Mouse (Mus musculus): ENCODE results near the gene Pitpnc1. TPM values are rescaled to one million over a fixed set of nuclear protein-coding genes. Genes with fewer than 3 reads are reported as not detected.

The Pitpnc1 gene
- total and polyA plus RNA-seq, 2 experiments from 2014 or later, result 27.9 to 29.2 TPM

GRCm38 (mm10) chr11:107484341-107484740 lies 13.8 kb upstream of the Pitpnc1 start:
- Histone ChIP-seq H3K9ac (replicated peaks; ENCODE audit: low read depth, low read length) (no peak overlapping the region), H3K4me2 (ENCODE audit: low read depth, low read length) (no peak overlapping the region), H3K4me1 (ENCODE audit: control insufficient read depth, insufficient read depth) (peaks cover 18% of the 10 kb centered on the region), H3K36me3 (replicated peaks; ENCODE audit: control insufficient read depth, insufficient read depth, low read length) (peaks cover 50% of the 10 kb centered on the region), H3K27me3 (ENCODE audit: control insufficient read depth, insufficient read depth, low read length) (no peaks in the 10 kb centered on the region), H3K9me3 (replicated peaks; ENCODE audit: control insufficient read depth, low read length) (no peaks in the 10 kb centered on the region), H3K4me3 (ENCODE audit: low read depth, low read length) (no peak overlapping the region), H3K27ac (ENCODE audit: low read depth) (no peak overlapping the region)
- 94% methylated on average over 3 of the region's 3 CpGs for WGBS
- DNase-seq (ENCODE audit: low spot score), result no peak
- no peak for TF ChIP-seq CTCF (IDR thresholded peaks at IDR 0.05; ENCODE audit: low read depth)
- TF ChIP-seq EP300 (IDR thresholded peaks at IDR 0.05; ENCODE audit: low read depth), result no peak
- ATAC-seq (ENCODE audit: insufficient read depth, low read depth), result no peak

- Histone ChIP-seq H3K9me3 (replicated peaks; ENCODE audit: control insufficient read depth, low read length) (no peaks in the 10 kb centered on the region), H3K4me1 (ENCODE audit: control insufficient read depth, insufficient read depth) (peaks cover 18% of the 10 kb centered on the region), H3K36me3 (replicated peaks; ENCODE audit: control insufficient read depth, insufficient read depth, low read length) (peaks cover 10% of the 10 kb centered on the region), H3K4me2 (ENCODE audit: low read depth, low read length) (peak overlapping the region; percentile 94), H3K4me3 (ENCODE audit: low read depth, low read length) (peak overlapping the region; percentile 99), H3K27me3 (ENCODE audit: control insufficient read depth, insufficient read depth, low read length) (no peaks in the 10 kb centered on the region), H3K9ac (replicated peaks; ENCODE audit: low read depth, low read length) (peak overlapping the region; percentile 98), H3K27ac (ENCODE audit: low read depth) (peak overlapping the region; percentile 92)
- ATAC-seq (ENCODE audit: insufficient read depth, low read depth) (no peak), DNase-seq (ENCODE audit: low spot score) (no peak)
- no peak for TF ChIP-seq CTCF (IDR thresholded peaks at IDR 0.05; ENCODE audit: low read depth)
- TF ChIP-seq EP300 (IDR thresholded peaks at IDR 0.05; ENCODE audit: low read depth), result no peak
- WGBS, result under 1% methylated on average over 10 of the region's 10 CpGs
Observed at GRCm38 (mm10) chr11:107479862-107480203, 9.3 kb upstream of the Pitpnc1 start.

DNA sequence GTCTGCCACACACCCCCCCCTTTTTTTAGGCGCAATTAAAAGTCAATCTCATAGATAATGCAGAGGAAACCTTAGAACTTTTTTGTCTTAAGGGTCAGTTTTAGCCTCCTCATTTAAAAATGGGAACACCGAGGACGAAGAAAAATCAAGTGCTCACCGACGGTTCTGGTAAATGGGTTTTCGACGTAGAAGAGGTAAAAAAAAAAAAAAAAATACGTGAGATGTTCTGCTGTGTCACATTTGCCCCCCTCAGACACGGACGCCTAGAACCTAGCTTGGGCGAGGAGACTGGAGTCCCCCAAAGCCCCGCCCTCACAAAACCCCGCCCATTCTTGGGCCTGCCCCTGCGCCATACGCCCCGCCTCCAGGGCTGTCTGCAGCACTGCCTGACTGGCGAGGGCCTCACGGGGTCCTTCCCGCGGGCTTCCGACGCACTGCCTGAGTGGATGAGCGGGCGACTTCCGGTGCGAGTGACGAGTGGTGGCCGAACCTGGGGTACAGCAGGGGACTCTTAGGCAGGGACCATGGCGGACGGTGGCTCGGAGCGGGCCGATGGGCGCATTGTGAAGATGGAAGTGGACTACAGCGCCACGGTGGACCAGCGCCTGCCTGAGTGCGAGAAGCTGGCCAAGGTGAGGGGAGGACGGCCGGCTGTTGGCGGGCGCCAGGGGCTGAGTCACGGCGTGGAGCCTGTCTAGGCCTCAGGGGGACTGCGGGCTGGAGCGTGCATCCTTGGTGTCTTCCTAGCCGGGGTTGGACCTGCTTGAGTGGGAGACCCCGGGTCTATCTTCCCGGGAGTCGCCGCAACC lies 8.8 kb upstream of the Pitpnc1 start, which contains the start of gene Psmd12:
Psmd12 (plus strand) TSS at position 432 of the 809 bp plus-strand sequence.
- peaks cover 4% of the 10 kb centered on the region for H3K36me3 ChIP-seq (replicated peaks; ENCODE audit: control insufficient read depth, insufficient read depth, low read length)
- peak within 1 kb of the TSS; percentile 99 for H3K4me3 ChIP-seq (ENCODE audit: low read depth, low read length)
- WGBS, result under 1% methylated on average over 51 of the region's 51 CpGs
- peak; percentile 94 for TF ChIP-seq EP300 (IDR thresholded peaks at IDR 0.05; ENCODE audit: low read depth)
- TF ChIP-seq CTCF (IDR thresholded peaks at IDR 0.05; ENCODE audit: low read depth), result no peak
- no peaks in the 10 kb centered on the region for H3K27me3 ChIP-seq (ENCODE audit: control insufficient read depth, insufficient read depth, low read length)
- DNase-seq (ENCODE audit: low spot score) (peak; percentile 94), ATAC-seq (ENCODE audit: insufficient read depth, low read depth) (peak; percentile 98)
- peaks cover 18% of the 10 kb centered on the region for H3K4me1 ChIP-seq (ENCODE audit: control insufficient read depth, insufficient read depth)
- peak within 1 kb of the TSS; percentile 92 for H3K27ac ChIP-seq (ENCODE audit: low read depth)
- H3K4me2 ChIP-seq (ENCODE audit: low read depth, low read length), result peak within 1 kb of the TSS; percentile 94
- peak within 1 kb of the TSS; percentile 98 for H3K9ac ChIP-seq (replicated peaks; ENCODE audit: low read depth, low read length)
- H3K9me3 ChIP-seq (replicated peaks; ENCODE audit: control insufficient read depth, low read length), result no peaks in the 10 kb centered on the region

- WGBS, result 25% methylated on average over 8 of the region's 8 CpGs
- Histone ChIP-seq H3K27me3 (ENCODE audit: control insufficient read depth, insufficient read depth, low read length) (no peaks in the 10 kb centered on the region), H3K36me3 (replicated peaks; ENCODE audit: control insufficient read depth, insufficient read depth, low read length) (no peaks in the 10 kb centered on the region), H3K4me2 (ENCODE audit: low read depth, low read length) (no peak overlapping the region), H3K9ac (replicated peaks; ENCODE audit: low read depth, low read length) (no peak overlapping the region), H3K4me1 (ENCODE audit: control insufficient read depth, insufficient read depth) (peaks cover 4% of the 10 kb centered on the region; the same call in 1 of the 2 replicates), H3K27ac (ENCODE audit: low read depth) (no peak overlapping the region), H3K9me3 (replicated peaks; ENCODE audit: control insufficient read depth, low read length) (no peaks in the 10 kb centered on the region), H3K4me3 (ENCODE audit: low read depth, low read length) (no peak overlapping the region)
- TF ChIP-seq CTCF (IDR thresholded peaks at IDR 0.05; ENCODE audit: low read depth), result peak; percentile 82
- TF ChIP-seq EP300 (IDR thresholded peaks at IDR 0.05; ENCODE audit: low read depth), result no peak
- DNase-seq (ENCODE audit: low spot score) (peak; percentile 84), ATAC-seq (ENCODE audit: insufficient read depth, low read depth) (no peak; the same call in 1 of the 2 replicates)
Observed at GRCm38 (mm10) chr11:107473137-107473820, 2.8 kb upstream of the Pitpnc1 start.

GRCm38 (mm10) chr11:107472304-107472703 lies 1.8 kb upstream of the Pitpnc1 start:
- Histone ChIP-seq H3K27ac (ENCODE audit: low read depth) (no peak overlapping the region), H3K4me3 (ENCODE audit: low read depth, low read length) (no peak overlapping the region), H3K9ac (replicated peaks; ENCODE audit: low read depth, low read length) (no peak overlapping the region), H3K9me3 (replicated peaks; ENCODE audit: control insufficient read depth, low read length) (no peaks in the 10 kb centered on the region), H3K36me3 (replicated peaks; ENCODE audit: control insufficient read depth, insufficient read depth, low read length) (no peaks in the 10 kb centered on the region), H3K4me1 (ENCODE audit: control insufficient read depth, insufficient read depth) (peaks cover 6% of the 10 kb centered on the region; the same call in 1 of the 2 replicates), H3K27me3 (ENCODE audit: control insufficient read depth, insufficient read depth, low read length) (no peaks in the 10 kb centered on the region), H3K4me2 (ENCODE audit: low read depth, low read length) (no peak overlapping the region)
- DNase-seq (ENCODE audit: low spot score) (peak; percentile 0), ATAC-seq (ENCODE audit: insufficient read depth, low read depth) (no peak)
- TF ChIP-seq CTCF (IDR thresholded peaks at IDR 0.05; ENCODE audit: low read depth) (no peak), EP300 (IDR thresholded peaks at IDR 0.05; ENCODE audit: low read depth) (no peak)
- WGBS, result 88% methylated on average over 3 of the region's 3 CpGs
